Mouse (Mus musculus) limb, embryonic 11.5 days (tissue): ENCODE results near the gene Zfp763. TPM values are rescaled to one million over a fixed set of nuclear protein-coding genes. Genes with fewer than 3 reads are reported as not detected.
A peak's percentile ranks its signal among the peaks of the same experiment; 100 is the strongest.

ENCODE experiments used
- ATAC-seq: fragments of 200-750 bp; cut with Nextera tagmentation; 2 replicates; pipeline ENCODE4 v1.8.0; 2017; ENCODE audit warnings: low read depth; ENCODE audit not compliant: insufficient number of reproducible peaks, low FRiP score, low TSS enrichment
- DNase-seq: peaks from one replicate; pipeline ENCODE4 v3.0.0-alpha.2; 2015; ENCODE audit warnings: low spot score
- H3K27ac ChIP-seq: fragments of 300-500 bp; sonication (generic); replicated peaks from 2 replicates; pipeline ENCODE4 v1.5.1; 2014; ENCODE audit warnings: low read depth, mild to moderate bottlenecking, low read length
- H3K27me3 ChIP-seq: fragments of 300-500 bp; sonication (generic); 2 replicates; pipeline ENCODE4 v1.6.1; 2014; ENCODE audit warnings: mild to moderate bottlenecking, low read length, mixed read lengths; ENCODE audit not compliant: control insufficient read depth, insufficient read depth
- H3K36me3 ChIP-seq: fragments of 300-500 bp; sonication (generic); 2 replicates; pipeline ENCODE4 v1.6.1; 2014; ENCODE audit warnings: mild to moderate bottlenecking, low read length, moderate library complexity, mixed read lengths; ENCODE audit not compliant: control insufficient read depth, insufficient read depth
- H3K4me1 ChIP-seq: fragments of 300-500 bp; sonication (generic); 2 replicates; pipeline ENCODE4 v1.6.1; 2014; ENCODE audit warnings: low read length, mixed read lengths; ENCODE audit not compliant: control insufficient read depth, insufficient read depth
- H3K4me2 ChIP-seq: fragments of 300-500 bp; sonication (generic); 2 replicates; pipeline ENCODE4 v1.6.1; 2014; ENCODE audit warnings: low read depth, mild to moderate bottlenecking, moderate library complexity; ENCODE audit not compliant: severe bottlenecking
- H3K4me3 ChIP-seq: fragments of 300-500 bp; sonication (generic); 2 replicates; pipeline ENCODE4 v1.5.1; 2014; ENCODE audit warnings: low read depth, low read length
- H3K9ac ChIP-seq: fragments of 300-500 bp; sonication (generic); 2 replicates; pipeline ENCODE4 v1.6.1; 2014; ENCODE audit warnings: mild to moderate bottlenecking, low read length
- H3K9me3 ChIP-seq: fragments of 300-500 bp; sonication (generic); 2 replicates; pipeline ENCODE4 v1.6.1; 2016; ENCODE audit warnings: low read length; ENCODE audit not compliant: control insufficient read depth
- WGBS: fragments of 180-500 bp; shearing (Covaris S2); extraction: QIAGEN DNeasy Blood & Tissue Kit; methylation state at CpG from one replicate; pipeline ENCODE4 v1.1.7; 2014; 5-methylcytosine and 5-hydroxymethylcytosine counted together
- polyA plus RNA-seq: library from polyadenylated mRNA; unstranded; fragments of >200 nt; fragmentation: Nextera tagmentation; extraction: Ambion mirVana; gene quantifications from 2 replicates; pipeline ENCODE4 v1.2.1, GENCODE M21; 2014

Zfp763 gene
- polyA plus RNA-seq, 1 experiment from 2014 or later = 17.0 TPM

- Histone ChIP-seq H3K36me3 (no peaks in the 10 kb centered on the region), H3K9ac (peak within 1 kb of the TSS; percentile 71), H3K27ac (no peak within 1 kb of the TSS), H3K4me1 (no peaks in the 10 kb centered on the region), H3K4me2 (peak within 1 kb of the TSS; percentile 52), H3K9me3 (no peaks in the 10 kb centered on the region), H3K27me3 (no peaks in the 10 kb centered on the region), H3K4me3 (peak within 1 kb of the TSS; percentile 66)
- peak; percentile 70 for ATAC-seq
- 3% methylated on average over 21 of the region's 21 CpGs for whole genome bisulfite sequencing
- DNase-seq = peak; percentile 79
Observed at GRCm38 (mm10) chr17:32992699-32993474, 40.3 kb downstream of the Zfp763 start, which contains the start of gene Zfp952. Zfp952 (plus strand) TSS chr17:32993129.

- H3K27me3 ChIP-seq = no peaks in the 10 kb centered on the region
- H3K36me3 ChIP-seq = no peaks in the 10 kb centered on the region
- no peaks in the 10 kb centered on the region for H3K4me1 ChIP-seq
- ATAC-seq = no peak
- H3K9me3 ChIP-seq = no peaks in the 10 kb centered on the region
- H3K4me3 ChIP-seq = peak overlapping the region; percentile 66; the same call in 1 of the 2 replicates
- no peak for DNase-seq
- WGBS = 77% methylated on average over 12 of the region's 12 CpGs
- H3K4me2 ChIP-seq = peak overlapping the region; percentile 52; the same call in 1 of the 2 replicates
- no peak overlapping the region; the same call in 1 of the 2 replicates for H3K9ac ChIP-seq
- no peak overlapping the region for H3K27ac ChIP-seq
Observed at GRCm38 (mm10) chr17:32991965-32992698, 41.1 kb downstream of the Zfp763 start.

GRCm38 (mm10) chr17:32986301-32986700, 46.9 kb downstream of the Zfp763 start:
- ATAC-seq = no peak
- 71% methylated on average over 4 of the region's 4 CpGs for WGBS

GRCm38 (mm10) chr17:32981361-32981760, 51.8 kb downstream of the Zfp763 start:
- Histone ChIP-seq H3K9me3 (no peaks in the 10 kb centered on the region), H3K27ac (no peak overlapping the region), H3K36me3 (peaks cover 15% of the 10 kb centered on the region), H3K9ac (no peak overlapping the region), H3K4me3 (no peak overlapping the region), H3K4me1 (no peaks in the 10 kb centered on the region), H3K4me2 (no peak overlapping the region), H3K27me3 (no peaks in the 10 kb centered on the region)
- DNase-seq (no peak), ATAC-seq (no peak)
- 87% methylated on average over 4 of the region's 4 CpGs for WGBS

More at GRCm38 (mm10) chr17:32986301-32986700, 46.9 kb downstream of the Zfp763 start:
- Histone ChIP-seq H3K4me1 (no peaks in the 10 kb centered on the region), H3K27me3 (no peaks in the 10 kb centered on the region), H3K36me3 (no peaks in the 10 kb centered on the region), H3K27ac (no peak overlapping the region), H3K9ac (no peak overlapping the region), H3K4me2 (no peak overlapping the region), H3K9me3 (no peaks in the 10 kb centered on the region), H3K4me3 (no peak overlapping the region)
- no peak for DNase-seq

Other genes starting within 250 kb of the Zfp763 start
- 46.2 and 48.2 TPM in 2 replicates for gene Zfp871, start 245.1 kb downstream of the Zfp763 start, polyA plus RNA-seq
- 3.8 and 5.7 TPM in 2 replicates for gene Zfp811, start 223.5 kb downstream of the Zfp763 start, polyA plus RNA-seq
- 22.2 and 24.1 TPM in 2 replicates for gene Zfp799, start 203.1 kb downstream of the Zfp763 start, polyA plus RNA-seq
- gene Zfp870, start 141.8 kb downstream of the Zfp763 start, polyA plus RNA-seq = 8.4 and 9.8 TPM in 2 replicates
- gene Cyp4f14, start 116.1 kb downstream of the Zfp763 start, polyA plus RNA-seq = 0.09 TPM in 1 of 2 replicates, not detected in the other
- 2.7 and 4.1 TPM in 2 replicates for gene Cyp4f13, start 86.0 kb downstream of the Zfp763 start, polyA plus RNA-seq
- gene Zfp472, start 67.6 kb downstream of the Zfp763 start, polyA plus RNA-seq = 14.0 and 14.5 TPM in 2 replicates
- gene Zfp952, start 40.3 kb downstream of the Zfp763 start, polyA plus RNA-seq = 15.5 TPM in 2 replicates
- not detected in 2 replicates for gene 4921501E09Rik, start 34.7 kb upstream of the Zfp763 start, polyA plus RNA-seq
- gene Zfp563, start 55.9 kb upstream of the Zfp763 start, polyA plus RNA-seq = 8.4 and 9.9 TPM in 2 replicates
- gene Morc2b, start 106.3 kb upstream of the Zfp763 start, polyA plus RNA-seq = not detected in 2 replicates
- gene Olfr55, start 135.0 kb upstream of the Zfp763 start, polyA plus RNA-seq = 0.04 TPM in 1 of 2 replicates, not detected in the other
- gene Olfr239, start 157.9 kb upstream of the Zfp763 start, polyA plus RNA-seq = not detected in 2 replicates
- not detected in 2 replicates for gene Olfr1564, start 188.3 kb upstream of the Zfp763 start, polyA plus RNA-seq
- gene Zfp955a, start 221.7 kb upstream of the Zfp763 start, polyA plus RNA-seq = 18.8 and 19.1 TPM in 2 replicates
- gene Olfr63, start 231.3 kb upstream of the Zfp763 start, polyA plus RNA-seq = 0.01 TPM in 1 of 2 replicates, not detected in the other